Mouse (Mus musculus) embryonic fibroblast, embryonic 13.5 days (primary cell): ENCODE measurements around the gene Pdss2. TPM values are rescaled to one million over a fixed set of nuclear protein-coding genes. Genes with fewer than 3 reads are reported as not detected.
"Not testable (repeated sequence)": the region's sequence is repeated elsewhere in the genome, so short reads cannot be mapped to it uniquely, and the experiment has no call there.

Experiments
- H3K27ac ChIP-seq: 2 replicates; pipeline ENCODE4 v1.5.1; 2012; ENCODE audit warnings: low read length, control low read depth, inconsistent platforms; ENCODE audit not compliant: insufficient read depth
- H3K4me1 ChIP-seq: 2 replicates; pipeline ENCODE4 v1.6.1; 2011; ENCODE audit warnings: low read length; ENCODE audit not compliant: control insufficient read depth, insufficient read depth
- H3K4me3 ChIP-seq: 2 replicates; pipeline ENCODE4 v1.5.1; 2011; ENCODE audit warnings: mild to moderate bottlenecking, control low read depth, low read length; ENCODE audit not compliant: insufficient read depth
- CTCF ChIP-seq: IDR thresholded peaks from 2 replicates; pipeline ENCODE4 v1.5.1; 2011; ENCODE audit warnings: mild to moderate bottlenecking, control low read depth, low read length, moderate library complexity, borderline replicate concordance; ENCODE audit not compliant: insufficient read depth
- POLR2A ChIP-seq: IDR thresholded peaks from 2 replicates; pipeline ENCODE4 v1.6.1; 2011; ENCODE audit warnings: low read depth, mild to moderate bottlenecking, control low read depth, low read length, moderate library complexity
- polyA plus RNA-seq: library from polyadenylated mRNA; stranded (reverse); fragments of >200 nt; gene quantifications from 2 replicates; pipeline ENCODE4 v1.2.4, GENCODE M21; 2011; ENCODE audit warnings: low read depth; ENCODE audit not compliant: missing spikeins, insufficient read length

The Pdss2 gene
- polyA plus RNA-seq, 1 experiment: 10.9 TPM

GRCm38 (mm10) chr10:43235758-43236669 is 14.7 kb downstream of the Pdss2 start:
- no peak overlapping the region for H3K27ac ChIP-seq
- H3K4me1 ChIP-seq: no peaks in the 10 kb centered on the region
- no peak overlapping the region for H3K4me3 ChIP-seq
- TF ChIP-seq CTCF (no peak), POLR2A (no peak)

GRCm38 (mm10) chr10:43242215-43242614 is 20.9 kb downstream of the Pdss2 start:
- TF ChIP-seq POLR2A (no peak), CTCF (no peak)
- Histone ChIP-seq H3K4me3 (no peak overlapping the region), H3K27ac (no peak overlapping the region), H3K4me1 (no peaks in the 10 kb centered on the region)

GRCm38 (mm10) chr10:43244262-43244806 is 23.0 kb downstream of the Pdss2 start:
- H3K4me3 ChIP-seq: no peak overlapping the region
- TF ChIP-seq CTCF: no peak
- TF ChIP-seq POLR2A: no peak
- peaks cover 4% of the 10 kb centered on the region; the same call in 1 of the 2 replicates for H3K4me1 ChIP-seq
- H3K27ac ChIP-seq: no peak overlapping the region

- peaks cover 4% of the 10 kb centered on the region; the same call in 1 of the 2 replicates for H3K4me1 ChIP-seq
Observed at GRCm38 (mm10) chr10:43245461-43246200, 24.3 kb downstream of the Pdss2 start.

GRCm38 (mm10) chr10:43247994-43248393 is 26.7 kb downstream of the Pdss2 start:
- no peak overlapping the region for H3K4me3 ChIP-seq
- no peak overlapping the region for H3K27ac ChIP-seq
- peaks cover 7% of the 10 kb centered on the region for H3K4me1 ChIP-seq
- TF ChIP-seq POLR2A (no peak), CTCF (no peak)

More at GRCm38 (mm10) chr10:43245461-43246200, 24.3 kb downstream of the Pdss2 start:
- Histone ChIP-seq H3K4me3 (no peak overlapping the region), H3K27ac (no peak overlapping the region)
- no peak for TF ChIP-seq CTCF
- no peak for TF ChIP-seq POLR2A

GRCm38 (mm10) chr10:43252324-43252723 is 31.0 kb downstream of the Pdss2 start:
- Histone ChIP-seq H3K4me1 (peaks cover 7% of the 10 kb centered on the region), H3K4me3 (no peak overlapping the region), H3K27ac (no peak overlapping the region)
- no peak for TF ChIP-seq POLR2A
- TF ChIP-seq CTCF: no peak

- not testable (repeated sequence) for H3K4me1 ChIP-seq, H3K4me3 ChIP-seq, H3K27ac ChIP-seq
Observed at GRCm38 (mm10) chr10:43256965-43257364, 35.7 kb downstream of the Pdss2 start.

- not testable (repeated sequence) for H3K27ac ChIP-seq, H3K4me3 ChIP-seq, H3K4me1 ChIP-seq
Observed at GRCm38 (mm10) chr10:43257500-43257899, 36.2 kb downstream of the Pdss2 start.

- no peaks in the 10 kb centered on the region; the same call in 1 of the 2 replicates for H3K4me1 ChIP-seq
- no peak overlapping the region for H3K4me3 ChIP-seq
- TF ChIP-seq POLR2A (no peak), CTCF (no peak)
- no peak overlapping the region for H3K27ac ChIP-seq
Observed at GRCm38 (mm10) chr10:43271318-43271717, 50.0 kb downstream of the Pdss2 start.

GRCm38 (mm10) chr10:43272381-43272780 is 51.1 kb downstream of the Pdss2 start:
- H3K4me3 ChIP-seq: no peak overlapping the region
- no peak for TF ChIP-seq POLR2A
- no peak for TF ChIP-seq CTCF
- no peaks in the 10 kb centered on the region; the same call in 1 of the 2 replicates for H3K4me1 ChIP-seq
- no peak overlapping the region for H3K27ac ChIP-seq
